Mouse (Mus musculus) small intestine, adult 2 months (tissue): ENCODE measurements at regions not wholly inside any gene's neighbourhood (a gene's known extent, or its start where the extent isn't known, plus 50 kb on each side); places are given as distances from the start of the nearest gene placed in this dataset.

Experiments
- CTCF ChIP-seq: fragments of 200-500 bp; IDR thresholded peaks from 2 replicates; pipeline ENCODE4 v1.5.1; 2012; ENCODE audit warnings: low read depth, mild to moderate bottlenecking, control low read depth, inconsistent platforms, low read length, moderate library complexity, mixed read lengths; ENCODE audit not compliant: insufficient replicate concordance, insufficient read length; ENCODE audit errors: extremely low read depth
- POLR2A ChIP-seq: fragments of 200-500 bp; IDR thresholded peaks from 2 replicates; pipeline ENCODE4 v1.6.1; 2012; ENCODE audit warnings: low read depth, mild to moderate bottlenecking, control low read depth, inconsistent platforms, low read length, moderate library complexity

GRCm38 (mm10) chr13:37678251-37678650 lies 99.9 kb upstream of the Rreb1 start:
- TF ChIP-seq CTCF (no peak), POLR2A (no peak)
